Mouse (Mus musculus): ENCODE data around the gene Acy3.

DNA sequence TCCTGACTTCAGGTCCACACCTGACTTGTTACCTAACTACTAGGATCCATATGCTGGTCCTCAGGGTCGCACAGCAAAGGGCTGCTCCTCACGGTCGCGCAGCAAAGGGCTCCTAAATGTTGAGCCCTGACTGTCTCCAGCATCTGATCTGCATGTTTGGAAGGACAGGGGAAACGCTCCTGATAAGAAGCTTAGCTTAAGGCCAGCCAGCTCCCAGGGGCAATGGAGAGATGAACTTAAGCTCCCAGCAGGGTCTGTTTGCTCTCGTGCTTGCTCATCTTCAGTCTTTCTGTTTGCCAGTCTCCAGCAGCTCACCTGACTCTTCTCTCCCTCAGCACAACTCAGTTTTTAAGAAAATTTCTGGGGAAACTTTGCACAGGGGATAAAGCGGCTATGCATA is 46.3 kb downstream of the Acy3 start:
- TF ChIP-seq POLR2A (IDR thresholded peaks at IDR 0.05; ENCODE audit: extremely low read depth, insufficient read depth, low read length) (no peak), CTCF (IDR thresholded peaks at IDR 0.05; ENCODE audit: extremely low read depth, insufficient read depth, low read length) (no peak)
